Mouse (Mus musculus): ENCODE measurements around the gene Wipi1. TPM values are rescaled to one million over a fixed set of nuclear protein-coding genes. Genes with fewer than 3 reads are reported as not detected.
"Not testable (repeated sequence)": the region's sequence is repeated elsewhere in the genome, so short reads cannot be mapped to it uniquely, and the experiment has no call there.

The Wipi1 gene
- polyA plus RNA-seq, 1 experiment, result 29.9 TPM

DNA sequence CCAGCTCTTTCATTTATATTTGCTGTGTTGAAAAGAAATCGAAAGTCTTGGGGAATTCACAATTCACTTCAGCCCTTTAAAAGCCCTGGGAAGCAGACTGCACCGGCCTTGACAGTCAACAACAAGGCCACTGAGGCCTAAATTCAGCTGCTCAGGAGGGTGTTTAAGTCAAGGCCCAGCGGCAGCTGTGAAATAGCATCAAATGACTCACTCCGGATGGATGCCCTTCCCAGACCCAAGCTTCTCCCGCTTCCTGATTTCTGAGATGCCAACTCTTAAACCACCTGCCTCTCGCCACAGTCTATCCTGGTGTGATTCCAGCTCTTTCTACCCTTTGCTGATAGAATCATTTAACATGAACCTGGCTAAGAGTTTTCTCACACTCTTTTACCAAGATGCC, 8.6 kb upstream of the Wipi1 start:
- no peaks in the 10 kb centered on the region for H3K36me3 ChIP-seq (ENCODE audit: control insufficient read depth, insufficient read depth, low read length)
- H3K4me1 ChIP-seq (ENCODE audit: control insufficient read depth, insufficient read depth, low read length), result peaks cover 2% of the 10 kb centered on the region; the same call in 1 of the 2 replicates
- H3K27ac ChIP-seq (ENCODE audit: control insufficient read depth, insufficient read depth, low read depth, low read length), result no peak overlapping the region
- TF ChIP-seq CTCF (IDR thresholded peaks at IDR 0.05; ENCODE audit: control insufficient read depth, insufficient read depth, insufficient replicate concordance, low read depth, low read length), result no peak
- TF ChIP-seq POLR2A (IDR thresholded peaks at IDR 0.05; ENCODE audit: control insufficient read depth, low read depth, low read length), result no peak
- no peaks in the 10 kb centered on the region for H3K27me3 ChIP-seq (ENCODE audit: control insufficient read depth, insufficient read depth, low read length)
- H3K4me3 ChIP-seq (ENCODE audit: control insufficient read depth, low read depth, low read length), result no peak overlapping the region

DNA sequence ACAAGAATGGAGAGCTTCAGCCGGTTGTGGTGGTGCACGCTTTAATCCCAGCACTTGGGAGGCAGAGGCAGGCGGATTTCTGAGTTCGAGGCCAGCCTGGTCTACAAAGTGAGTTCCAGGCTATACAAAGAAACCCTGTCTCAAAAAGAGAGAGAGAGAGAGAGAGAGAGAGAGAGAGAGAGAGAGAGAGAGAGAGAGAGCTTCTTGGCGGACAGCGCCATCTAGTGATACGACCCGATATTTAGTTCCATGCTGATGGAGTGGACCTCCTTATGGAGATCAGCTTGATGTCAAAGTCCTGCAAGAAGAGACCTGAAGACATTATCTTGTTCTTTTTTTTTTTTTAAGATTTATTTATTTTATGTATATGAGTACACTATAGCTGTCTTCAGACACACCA, 7.3 kb upstream of the Wipi1 start:
- H3K4me1 ChIP-seq (ENCODE audit: control insufficient read depth, insufficient read depth, low read length); H3K4me3 ChIP-seq (ENCODE audit: control insufficient read depth, low read depth, low read length); H3K27me3 ChIP-seq (ENCODE audit: control insufficient read depth, insufficient read depth, low read length); H3K27ac ChIP-seq (ENCODE audit: control insufficient read depth, insufficient read depth, low read depth, low read length); H3K36me3 ChIP-seq (ENCODE audit: control insufficient read depth, insufficient read depth, low read length): not testable (repeated sequence)

DNA sequence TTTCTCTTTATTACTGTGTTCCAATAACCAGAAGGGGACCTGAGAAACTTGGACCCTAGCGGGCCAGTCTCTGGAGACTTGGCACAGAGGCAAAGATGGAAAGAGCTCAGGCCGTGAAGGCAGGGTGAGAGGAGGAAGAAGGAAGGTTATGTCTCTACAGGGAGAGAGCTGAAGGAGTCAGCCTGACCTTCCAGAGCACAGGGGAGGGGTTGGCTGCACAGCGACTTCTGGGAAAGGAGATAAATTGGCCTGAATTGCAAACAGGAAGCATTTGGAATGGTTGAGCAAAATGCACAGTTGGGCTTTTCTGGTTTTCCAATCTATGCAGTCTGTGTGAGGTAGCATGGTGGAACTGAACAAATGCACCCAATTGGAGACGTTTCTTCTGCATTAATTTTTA, 5.0 kb upstream of the Wipi1 start:
- Histone ChIP-seq H3K27ac (ENCODE audit: control insufficient read depth, insufficient read depth, low read depth, low read length) (no peak overlapping the region), H3K36me3 (ENCODE audit: control insufficient read depth, insufficient read depth, low read length) (no peaks in the 10 kb centered on the region), H3K4me3 (ENCODE audit: control insufficient read depth, low read depth, low read length) (no peak overlapping the region), H3K4me1 (ENCODE audit: control insufficient read depth, insufficient read depth, low read length) (peaks cover 3% of the 10 kb centered on the region), H3K27me3 (ENCODE audit: control insufficient read depth, insufficient read depth, low read length) (no peaks in the 10 kb centered on the region)
- TF ChIP-seq POLR2A (IDR thresholded peaks at IDR 0.05; ENCODE audit: control insufficient read depth, low read depth, low read length) (no peak), CTCF (IDR thresholded peaks at IDR 0.05; ENCODE audit: control insufficient read depth, insufficient read depth, insufficient replicate concordance, low read depth, low read length) (no peak)

DNA sequence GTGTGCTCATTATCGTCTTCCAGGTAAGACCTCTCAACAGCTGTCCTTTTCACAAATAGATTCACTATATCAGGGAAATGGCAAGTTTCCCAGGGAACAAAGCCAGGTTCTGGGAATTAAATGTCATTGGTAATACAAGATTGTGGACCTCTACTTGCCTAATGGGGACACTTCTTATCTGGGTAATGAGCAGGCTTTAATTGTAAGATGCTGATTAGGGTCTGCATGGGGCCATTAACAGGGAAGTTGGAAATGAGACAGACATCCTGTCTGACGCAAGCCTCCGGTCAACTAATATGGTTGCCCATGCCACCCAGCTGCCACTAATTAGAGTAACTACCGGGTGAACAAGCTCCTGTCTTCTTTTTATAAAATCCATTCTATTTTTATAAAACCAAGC, 4.6 kb upstream of the Wipi1 start:
- H3K4me3 ChIP-seq (ENCODE audit: control insufficient read depth, low read depth, low read length), result no peak overlapping the region
- H3K4me1 ChIP-seq (ENCODE audit: control insufficient read depth, insufficient read depth, low read length), result peaks cover 3% of the 10 kb centered on the region
- no peak overlapping the region for H3K27ac ChIP-seq (ENCODE audit: control insufficient read depth, insufficient read depth, low read depth, low read length)
- TF ChIP-seq CTCF (IDR thresholded peaks at IDR 0.05; ENCODE audit: control insufficient read depth, insufficient read depth, insufficient replicate concordance, low read depth, low read length) (no peak), POLR2A (IDR thresholded peaks at IDR 0.05; ENCODE audit: control insufficient read depth, low read depth, low read length) (no peak)
- no peaks in the 10 kb centered on the region for H3K27me3 ChIP-seq (ENCODE audit: control insufficient read depth, insufficient read depth, low read length)
- H3K36me3 ChIP-seq (ENCODE audit: control insufficient read depth, insufficient read depth, low read length), result no peaks in the 10 kb centered on the region

DNA sequence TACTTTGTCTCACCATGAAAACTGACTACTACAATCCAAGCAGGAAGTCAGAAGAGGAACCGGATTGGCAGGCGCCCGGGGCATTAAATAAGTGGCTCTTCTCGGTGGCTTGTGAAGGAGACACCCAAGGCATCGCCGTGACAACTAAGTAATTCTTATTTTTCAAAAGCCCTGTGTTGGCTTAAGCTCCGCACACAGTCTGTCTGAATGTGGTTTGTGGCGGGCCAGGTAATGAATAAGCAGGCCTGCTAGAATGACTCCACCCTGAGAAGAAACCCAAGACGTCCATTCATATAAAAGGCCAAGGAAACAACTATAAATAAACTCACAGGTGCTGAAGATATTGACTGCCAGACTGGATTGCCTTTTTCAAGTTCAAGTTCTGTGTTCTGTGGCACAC, 3.5 kb upstream of the Wipi1 start:
- no peak overlapping the region for H3K4me3 ChIP-seq (ENCODE audit: control insufficient read depth, low read depth, low read length)
- no peak overlapping the region for H3K27ac ChIP-seq (ENCODE audit: control insufficient read depth, insufficient read depth, low read depth, low read length)
- peaks cover 10% of the 10 kb centered on the region for H3K4me1 ChIP-seq (ENCODE audit: control insufficient read depth, insufficient read depth, low read length)
- TF ChIP-seq CTCF (IDR thresholded peaks at IDR 0.05; ENCODE audit: control insufficient read depth, insufficient read depth, insufficient replicate concordance, low read depth, low read length), result no peak
- no peak for TF ChIP-seq POLR2A (IDR thresholded peaks at IDR 0.05; ENCODE audit: control insufficient read depth, low read depth, low read length)
- H3K27me3 ChIP-seq (ENCODE audit: control insufficient read depth, insufficient read depth, low read length), result no peaks in the 10 kb centered on the region
- H3K36me3 ChIP-seq (ENCODE audit: control insufficient read depth, insufficient read depth, low read length), result no peaks in the 10 kb centered on the region

DNA sequence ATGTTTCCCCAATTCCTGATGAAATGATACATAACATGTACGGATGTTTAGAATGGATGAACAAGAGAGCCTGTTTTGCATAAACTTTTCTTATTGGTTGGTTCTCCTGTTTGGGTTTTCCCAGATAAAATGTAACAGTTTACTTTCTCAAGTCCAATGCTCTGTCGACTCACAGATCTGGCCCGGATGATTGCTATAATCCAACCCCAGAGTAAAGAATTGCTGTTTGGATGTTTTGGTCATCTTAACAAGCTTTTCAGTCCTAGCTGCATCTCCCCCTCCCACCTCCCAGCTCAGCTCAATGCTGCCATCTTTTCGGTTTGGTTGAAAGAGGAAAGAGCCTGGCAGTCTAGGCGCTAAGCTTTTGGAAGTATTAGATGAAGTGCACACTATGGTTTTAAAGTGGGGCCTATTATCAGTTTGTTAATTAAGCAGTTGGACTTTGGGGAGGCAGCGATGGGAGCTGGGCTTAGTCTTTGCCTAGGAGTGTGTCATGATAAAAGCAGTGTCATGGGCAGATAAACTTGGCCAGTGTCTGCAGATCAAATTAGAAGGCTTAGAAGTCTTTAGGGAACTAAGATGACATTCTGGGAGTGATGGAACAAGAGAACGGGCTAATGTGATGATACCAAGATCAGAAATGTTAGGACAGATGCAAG, 1.2 kb upstream of the Wipi1 start:
- Histone ChIP-seq H3K27me3 (ENCODE audit: control insufficient read depth, insufficient read depth, low read length) (no peaks in the 10 kb centered on the region), H3K4me1 (ENCODE audit: control insufficient read depth, insufficient read depth, low read length) (peaks cover 15% of the 10 kb centered on the region), H3K27ac (ENCODE audit: control insufficient read depth, insufficient read depth, low read depth, low read length) (no peak overlapping the region), H3K4me3 (ENCODE audit: control insufficient read depth, low read depth, low read length) (no peak overlapping the region), H3K36me3 (ENCODE audit: control insufficient read depth, insufficient read depth, low read length) (no peaks in the 10 kb centered on the region)
- no peak for TF ChIP-seq POLR2A (IDR thresholded peaks at IDR 0.05; ENCODE audit: control insufficient read depth, low read depth, low read length)
- no peak for TF ChIP-seq CTCF (IDR thresholded peaks at IDR 0.05; ENCODE audit: control insufficient read depth, insufficient read depth, insufficient replicate concordance, low read depth, low read length)

DNA sequence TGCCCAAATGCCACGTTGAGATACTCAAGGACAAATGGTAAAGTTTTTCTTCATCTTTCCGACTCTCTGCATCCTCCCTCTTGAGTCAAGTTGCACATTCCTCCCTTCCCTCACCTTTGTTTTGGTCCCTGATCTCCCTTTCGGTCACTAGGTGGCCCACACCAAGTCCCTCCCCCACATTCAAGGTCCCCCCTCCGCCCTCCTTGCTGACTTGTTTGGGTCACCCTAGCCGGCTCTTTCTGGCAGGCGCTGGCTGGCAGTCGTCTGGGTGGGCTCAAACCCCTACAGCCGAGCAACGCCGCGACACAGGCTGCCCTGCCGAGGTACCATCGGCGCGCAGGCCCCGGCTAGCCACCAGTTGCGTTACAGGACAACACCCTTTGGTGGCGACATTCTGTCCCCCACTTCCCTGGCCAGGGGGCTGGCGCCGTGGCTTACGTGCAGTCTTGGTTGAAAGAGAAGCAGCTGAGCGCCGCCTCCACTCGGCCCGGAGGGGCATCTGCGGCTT, 918 bp downstream of the Wipi1 start:
- peak overlapping the region; percentile 92 for H3K4me3 ChIP-seq (ENCODE audit: control insufficient read depth, low read depth, low read length)
- TF ChIP-seq POLR2A (IDR thresholded peaks at IDR 0.05; ENCODE audit: control insufficient read depth, low read depth, low read length) (no peak), CTCF (IDR thresholded peaks at IDR 0.05; ENCODE audit: control insufficient read depth, insufficient read depth, insufficient replicate concordance, low read depth, low read length) (no peak)
- no peaks in the 10 kb centered on the region for H3K36me3 ChIP-seq (ENCODE audit: control insufficient read depth, insufficient read depth, low read length)
- H3K27ac ChIP-seq (ENCODE audit: control insufficient read depth, insufficient read depth, low read depth, low read length), result peak overlapping the region; percentile 80
- H3K27me3 ChIP-seq (ENCODE audit: control insufficient read depth, insufficient read depth, low read length), result no peaks in the 10 kb centered on the region
- H3K4me1 ChIP-seq (ENCODE audit: control insufficient read depth, insufficient read depth, low read length), result peaks cover 17% of the 10 kb centered on the region

Data from testis, adult 2 months (tissue).